Mouse (Mus musculus) C2C12 (cell line): ENCODE results near the gene Psap. TPM values are rescaled to one million over a fixed set of nuclear protein-coding genes. Genes with fewer than 3 reads are reported as not detected.

ENCODE experiments used
- H3K27me3 ChIP-seq: one replicate; pipeline ENCODE4 v1.6.1; 2011; ENCODE audit not compliant: control insufficient read depth, insufficient read depth, insufficient read length
- H3K36me3 ChIP-seq: one replicate; pipeline ENCODE4 v1.6.1; 2011; ENCODE audit not compliant: control insufficient read depth, insufficient read depth
- H3K4me3 ChIP-seq: one replicate; pipeline ENCODE4 v1.5.1; 2011; ENCODE audit warnings: mild to moderate bottlenecking, control low read depth; ENCODE audit not compliant: poor library complexity, insufficient read depth, severe bottlenecking
- H3K79me2 ChIP-seq: one replicate; pipeline ENCODE4 v1.6.1; 2011; ENCODE audit not compliant: control insufficient read depth, insufficient read depth
- H3K79me3 ChIP-seq: one replicate; pipeline ENCODE4 v1.6.1; 2011; ENCODE audit warnings: low read depth, control low read depth
- H3ac ChIP-seq: one replicate; pipeline ENCODE3; 2011; ENCODE audit warnings: low read depth; ENCODE audit not compliant: control insufficient read depth, insufficient read length
- CEBPB ChIP-seq: IDR thresholded peaks from one replicate; pipeline ENCODE4 v1.6.1; 2011; ENCODE audit warnings: low read depth, mild to moderate bottlenecking, control low read depth, moderate library complexity
- CTCF ChIP-seq: IDR thresholded peaks from one replicate; pipeline ENCODE4 v1.5.1; 2011; ENCODE audit not compliant: control insufficient read depth, insufficient read depth, insufficient read length
- FOSL1 ChIP-seq: IDR thresholded peaks from one replicate; pipeline ENCODE4 v1.8.0; 2011; ENCODE audit warnings: mild to moderate bottlenecking, low read length; ENCODE audit not compliant: poor library complexity, insufficient read depth, severe bottlenecking
- MAX ChIP-seq: IDR thresholded peaks from one replicate; pipeline ENCODE4 v1.6.1; 2011; ENCODE audit warnings: mild to moderate bottlenecking, control low read depth
- MYOD1 ChIP-seq: IDR thresholded peaks from one replicate; pipeline ENCODE4 v1.6.1; 2011; ENCODE audit warnings: low read depth; ENCODE audit not compliant: control insufficient read depth, insufficient read length
- MYOG ChIP-seq: IDR thresholded peaks from one replicate; pipeline ENCODE4 v1.6.1; 2011; ENCODE audit not compliant: control insufficient read depth, insufficient read length; ENCODE audit errors: extremely low read depth
- USF1 ChIP-seq: IDR thresholded peaks from one replicate; pipeline ENCODE4 v1.6.1; 2011; ENCODE audit warnings: low read depth, mild to moderate bottlenecking, control low read depth, moderate library complexity
- polyA plus RNA-seq: library from polyadenylated mRNA; unstranded; fragments of >200 nt; fragmentation: generic; extraction: Trizol; gene quantifications from one replicate; pipeline ENCODE4 v1.2.1, GENCODE M21; 2012; ENCODE audit warnings: missing spikeins

Gene Psap
- polyA plus RNA-seq, 1 experiment = 439 TPM

DNA sequence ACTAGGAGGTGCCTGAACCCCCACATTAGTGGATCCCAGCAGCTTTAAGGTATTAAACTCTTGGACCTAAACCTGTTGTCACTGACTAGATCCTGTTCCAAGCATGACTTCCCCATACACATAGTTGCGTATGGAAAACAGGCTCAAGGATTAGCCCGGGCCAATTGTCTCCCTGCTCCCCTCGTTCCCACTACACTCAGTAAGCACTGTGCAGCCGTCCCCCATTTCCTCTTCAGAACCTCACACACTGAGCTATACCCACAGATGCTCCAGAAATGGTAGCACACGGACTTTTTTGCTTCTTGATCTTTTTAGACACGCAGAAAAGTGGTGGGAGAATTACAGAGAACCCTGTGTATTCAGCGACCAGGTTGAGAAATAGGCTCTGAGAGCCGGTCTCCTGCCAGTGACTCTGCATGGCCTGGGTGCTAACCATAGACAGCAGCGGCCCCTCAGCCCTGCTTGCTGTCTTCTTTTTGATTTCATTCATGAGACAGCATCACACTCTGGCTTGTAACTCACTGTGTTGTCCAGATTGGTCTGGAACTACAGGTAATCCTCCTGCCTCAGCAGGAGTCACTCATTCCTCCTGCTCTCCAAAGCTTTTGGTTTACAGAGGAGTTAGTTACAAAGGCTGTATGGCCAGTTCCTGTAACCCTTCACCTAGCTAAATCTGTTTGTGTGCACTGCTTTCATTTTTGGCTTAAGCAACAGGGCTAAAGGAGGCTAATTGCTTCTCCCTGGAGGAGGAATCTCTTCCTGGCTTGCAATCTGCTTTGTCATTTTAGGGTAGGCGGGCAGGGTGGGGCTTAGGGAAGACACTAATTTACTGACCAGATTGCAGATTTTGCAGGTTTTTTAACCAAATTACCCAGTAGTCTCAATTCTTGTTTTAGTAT lies 4.9 kb downstream of the Psap start:
- Histone ChIP-seq H3ac (no peak overlapping the region), H3K79me2 (peaks cover 100% of the 10 kb centered on the region), H3K4me3 (no peak overlapping the region), H3K79me3 (peaks cover 95% of the 10 kb centered on the region), H3K27me3 (no peaks in the 10 kb centered on the region), H3K36me3 (peaks cover 27% of the 10 kb centered on the region)
- no peak for TF ChIP-seq CEBPB
- TF ChIP-seq USF1 = no peak
- TF ChIP-seq MAX = no peak
- TF ChIP-seq CTCF = no peak
- TF ChIP-seq MYOD1 = no peak
- TF ChIP-seq MYOG = no peak
- TF ChIP-seq FOSL1 = no peak

DNA sequence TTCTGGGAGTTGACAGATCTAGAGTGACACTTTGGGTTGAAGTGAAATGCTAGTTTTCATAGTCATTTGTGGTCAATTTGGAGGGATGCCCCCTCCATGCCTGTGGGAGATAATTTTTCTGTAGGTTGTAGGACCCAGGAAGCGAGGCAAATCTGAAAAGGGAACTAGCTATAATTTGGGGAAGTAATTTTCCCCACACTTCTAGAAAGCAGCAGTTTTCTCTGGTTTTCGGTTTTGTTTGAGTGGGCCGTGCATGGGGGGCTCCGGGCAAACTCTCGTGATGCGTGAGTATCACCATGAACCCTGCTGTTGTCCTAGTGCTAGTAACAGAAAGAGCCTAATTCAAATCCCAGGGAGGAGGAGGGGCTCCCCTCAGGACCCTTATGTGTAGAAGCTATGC lies 6.8 kb downstream of the Psap start:
- Histone ChIP-seq H3ac (no peak overlapping the region), H3K79me2 (peaks cover 100% of the 10 kb centered on the region), H3K79me3 (peaks cover 98% of the 10 kb centered on the region), H3K36me3 (peaks cover 24% of the 10 kb centered on the region), H3K4me3 (no peak overlapping the region), H3K27me3 (no peaks in the 10 kb centered on the region)
- TF ChIP-seq MYOG (no peak), MAX (no peak), CTCF (no peak), MYOD1 (no peak), USF1 (no peak), FOSL1 (no peak), CEBPB (no peak)

DNA sequence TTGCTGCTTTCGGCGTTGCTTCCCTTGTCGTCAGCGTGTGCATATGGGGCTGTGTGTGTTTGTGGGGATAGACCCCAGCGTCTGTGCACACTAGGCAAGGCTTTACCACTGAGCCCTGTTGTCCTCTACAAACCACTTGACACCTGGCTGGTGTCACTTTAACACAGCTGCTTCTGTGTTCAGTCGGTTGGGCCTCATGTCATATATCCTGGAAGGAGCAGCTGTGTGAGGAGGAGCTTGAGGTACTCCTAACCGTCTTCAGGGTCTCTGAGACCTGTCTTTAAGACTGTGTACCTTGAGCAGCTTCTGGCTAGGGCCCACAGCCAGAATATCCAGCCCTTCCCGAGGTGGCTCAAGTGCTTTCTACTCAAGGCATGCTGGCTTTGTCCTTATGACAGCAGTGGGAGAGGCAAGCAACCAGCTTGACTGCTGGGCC lies 7.3 kb downstream of the Psap start:
- Histone ChIP-seq H3K79me3 (peaks cover 98% of the 10 kb centered on the region), H3K79me2 (peaks cover 100% of the 10 kb centered on the region), H3K36me3 (peaks cover 24% of the 10 kb centered on the region), H3K27me3 (no peaks in the 10 kb centered on the region), H3K4me3 (no peak overlapping the region), H3ac (no peak overlapping the region)
- TF ChIP-seq USF1 (no peak), CTCF (no peak), CEBPB (no peak), FOSL1 (no peak), MYOG (no peak), MYOD1 (no peak)

DNA sequence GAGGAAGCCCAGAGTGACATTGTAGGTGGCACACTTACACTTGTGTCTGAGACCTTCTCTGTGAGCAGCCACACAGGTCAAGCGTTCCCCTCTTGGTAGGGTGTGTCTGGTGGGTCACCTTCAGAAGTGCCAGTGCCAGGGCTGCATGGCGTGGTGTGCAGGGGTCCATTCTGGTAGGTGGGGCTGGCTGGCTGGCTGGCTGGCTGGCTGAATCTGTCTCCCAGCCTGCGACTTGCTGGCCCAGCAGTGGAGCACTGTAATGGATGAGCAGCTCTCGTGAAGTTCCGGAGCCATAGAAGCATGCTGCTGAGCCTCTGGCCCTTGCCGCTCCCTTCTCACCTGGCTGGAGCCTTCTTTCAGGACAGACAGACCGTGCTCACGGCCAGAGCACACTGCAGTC lies 7.8 kb downstream of the Psap start:
- no peak overlapping the region for H3ac ChIP-seq
- H3K36me3 ChIP-seq = peaks cover 24% of the 10 kb centered on the region
- TF ChIP-seq MYOG = no peak
- no peak for TF ChIP-seq FOSL1
- TF ChIP-seq MAX = no peak
- TF ChIP-seq CEBPB = no peak
- TF ChIP-seq CTCF = no peak
- no peak for TF ChIP-seq MYOD1
- no peak for TF ChIP-seq USF1
- H3K27me3 ChIP-seq = no peaks in the 10 kb centered on the region
- peaks cover 97% of the 10 kb centered on the region for H3K79me3 ChIP-seq
- no peak overlapping the region for H3K4me3 ChIP-seq
- H3K79me2 ChIP-seq = peaks cover 100% of the 10 kb centered on the region

DNA sequence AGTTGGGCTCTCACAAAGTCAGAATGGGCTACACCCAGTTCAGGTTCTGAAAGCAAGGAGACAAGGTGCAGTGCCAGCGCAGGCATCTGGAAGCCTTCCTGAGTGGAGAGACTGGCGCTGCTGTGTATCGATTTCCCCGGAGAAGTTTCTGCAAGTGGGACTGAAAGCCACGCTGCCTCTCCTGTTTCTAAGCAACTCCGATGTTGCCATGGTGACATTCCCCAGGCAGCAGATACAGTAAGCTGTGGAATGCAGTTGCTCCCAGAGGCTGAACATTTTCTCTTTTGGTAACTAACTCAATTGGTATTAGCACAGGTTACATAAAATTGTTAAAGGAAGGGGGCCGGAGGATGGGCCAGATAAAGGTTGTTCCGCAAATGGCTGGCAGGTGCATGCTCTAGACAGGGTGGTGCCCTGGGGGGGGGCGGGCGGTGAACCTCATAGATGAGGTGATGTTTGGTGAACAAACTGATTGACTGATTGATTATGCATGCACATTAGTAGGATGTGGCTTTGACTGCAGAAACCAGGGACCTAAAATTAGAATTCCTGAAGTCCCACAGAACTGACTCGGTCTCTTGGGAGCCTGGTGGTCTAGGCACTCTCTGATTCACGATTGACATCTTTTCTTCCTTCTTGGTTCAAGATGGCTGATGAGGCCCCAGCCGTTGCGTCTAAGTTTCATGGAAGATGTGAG lies 8.4 kb downstream of the Psap start:
- Histone ChIP-seq H3K79me3 (peaks cover 96% of the 10 kb centered on the region), H3K4me3 (no peak overlapping the region), H3ac (no peak overlapping the region), H3K27me3 (no peaks in the 10 kb centered on the region), H3K36me3 (peaks cover 24% of the 10 kb centered on the region), H3K79me2 (peaks cover 100% of the 10 kb centered on the region)
- TF ChIP-seq MYOG (no peak), USF1 (no peak), CTCF (no peak), MAX (no peak), FOSL1 (no peak), CEBPB (no peak), MYOD1 (no peak)
